Mouse (Mus musculus) CH12.LX (cell line): ENCODE measurements around the gene Anks1.

Source experiments
- CHD1 ChIP-seq: IDR thresholded peaks from 2 replicates; pipeline ENCODE4 v1.6.1; 2012; ENCODE audit warnings: low read depth, low read length, improper control_type of control experiment, inconsistent platforms
- CTCF ChIP-seq, 2 experiments: IDR thresholded peaks in 1 of 2; conservative IDR thresholded peaks in 1 of 2; 2 replicates each; pipeline ENCODE4 v1.5.1; 2011 to 2012; ENCODE audit warnings: low read depth in 2 of 2, low read length in 2 of 2, improper control_type of control experiment in 1 of 2, inconsistent platforms in 1 of 2, mild to moderate bottlenecking in 1 of 2, moderate library complexity in 1 of 2
- EP300 ChIP-seq: IDR thresholded peaks from 2 replicates; pipeline ENCODE4 v1.6.1; 2011; ENCODE audit warnings: low read length, improper control_type of control experiment
- MAFK ChIP-seq: IDR thresholded peaks from 2 replicates; pipeline ENCODE4 v1.6.1; 2011; ENCODE audit warnings: low read length, improper control_type of control experiment; ENCODE audit not compliant: insufficient replicate concordance
- MAZ ChIP-seq: IDR thresholded peaks from 2 replicates; pipeline ENCODE4 v1.6.1; 2012; ENCODE audit warnings: low read depth, mild to moderate bottlenecking, inconsistent platforms, low read length, improper control_type of control experiment, moderate library complexity
- MEF2A ChIP-seq: IDR thresholded peaks from 2 replicates; pipeline ENCODE4 v1.6.1; 2014; ENCODE audit warnings: low read depth, mild to moderate bottlenecking, inconsistent platforms, low read length, improper control_type of control experiment, borderline replicate concordance
- POLR2A ChIP-seq: IDR thresholded peaks from 2 replicates; pipeline ENCODE4 v1.6.1; 2011; ENCODE audit warnings: low read depth, mild to moderate bottlenecking, improper control_type of control experiment, low read length
- RCOR1 ChIP-seq: conservative IDR thresholded peaks from 2 replicates; pipeline ENCODE4 v1.6.1; 2012; ENCODE audit warnings: low read depth, mild to moderate bottlenecking, inconsistent platforms, low read length, improper control_type of control experiment
- SMC3 ChIP-seq: IDR thresholded peaks from 2 replicates; pipeline ENCODE4 v1.6.1; 2011; ENCODE audit warnings: low read depth, low read length, improper control_type of control experiment
- TBP ChIP-seq: conservative IDR thresholded peaks from 2 replicates; pipeline ENCODE4 v1.6.1; 2011; ENCODE audit warnings: low read depth, low read length, improper control_type of control experiment
- TCF12 ChIP-seq: IDR thresholded peaks from 2 replicates; pipeline ENCODE4 v1.6.1; 2014; ENCODE audit warnings: low read depth, mild to moderate bottlenecking, inconsistent platforms, low read length, improper control_type of control experiment
- USF1 ChIP-seq: IDR thresholded peaks from 2 replicates; pipeline ENCODE4 v1.6.1; 2014; ENCODE audit warnings: low read depth, mild to moderate bottlenecking, inconsistent platforms, low read length, improper control_type of control experiment
- ZKSCAN1 ChIP-seq: IDR thresholded peaks from 2 replicates; pipeline ENCODE4 v1.6.1; 2012; ENCODE audit warnings: low read depth, inconsistent platforms, low read length, improper control_type of control experiment, borderline replicate concordance

GRCm38 (mm10) chr17:28016056-28016797, 107.1 kb downstream of the Anks1 start:
- TF ChIP-seq CHD1, result no peak
- no peak for TF ChIP-seq RCOR1
- no peak for TF ChIP-seq SMC3
- TF ChIP-seq MEF2A, result no peak
- TF ChIP-seq MAZ, result no peak
- no peak for TF ChIP-seq CTCF (conservative IDR thresholded peaks at IDR 0.05 in 1 of 2, IDR thresholded peaks at IDR 0.05 in 1 of 2; ENCODE audit: low read depth in 2 of 2, low read length in 2 of 2)
- no peak for TF ChIP-seq TBP
- no peak for TF ChIP-seq USF1
- TF ChIP-seq ZKSCAN1, result no peak
- no peak for TF ChIP-seq EP300
- TF ChIP-seq MAFK, result no peak
- TF ChIP-seq POLR2A, result no peak
- TF ChIP-seq TCF12, result no peak
